Mouse (Mus musculus) left cerebral cortex, postnatal 10 days (tissue): ENCODE data around the gene Ap1ar. TPM values are rescaled to one million over a fixed set of nuclear protein-coding genes. Genes with fewer than 3 reads are reported as not detected.

Experiments used
- DNase-seq, 2 experiments: peaks; one replicate each; pipeline ENCODE4 v3.0.0; 2021 to 2022; ENCODE audit warnings: low spot score in 2 of 2, mixed read lengths in 1 of 2; ENCODE audit errors: extremely low spot score in 1 of 2
- intact Hi-C: fragments of 180-260 bp; cut with DNase I; formaldehyde crosslinking; loops from one replicate; pipeline ENCODE4 v1.15.1; 2025
- total RNA-seq, 2 experiments: library from RNA; stranded (reverse); gene quantifications; 2 replicates each; pipeline ENCODE4 v1.2.3; 2021

Ap1ar gene
- total RNA-seq, 2 experiments from 2014 or later: 70.6 to 76.0 TPM

DNA sequence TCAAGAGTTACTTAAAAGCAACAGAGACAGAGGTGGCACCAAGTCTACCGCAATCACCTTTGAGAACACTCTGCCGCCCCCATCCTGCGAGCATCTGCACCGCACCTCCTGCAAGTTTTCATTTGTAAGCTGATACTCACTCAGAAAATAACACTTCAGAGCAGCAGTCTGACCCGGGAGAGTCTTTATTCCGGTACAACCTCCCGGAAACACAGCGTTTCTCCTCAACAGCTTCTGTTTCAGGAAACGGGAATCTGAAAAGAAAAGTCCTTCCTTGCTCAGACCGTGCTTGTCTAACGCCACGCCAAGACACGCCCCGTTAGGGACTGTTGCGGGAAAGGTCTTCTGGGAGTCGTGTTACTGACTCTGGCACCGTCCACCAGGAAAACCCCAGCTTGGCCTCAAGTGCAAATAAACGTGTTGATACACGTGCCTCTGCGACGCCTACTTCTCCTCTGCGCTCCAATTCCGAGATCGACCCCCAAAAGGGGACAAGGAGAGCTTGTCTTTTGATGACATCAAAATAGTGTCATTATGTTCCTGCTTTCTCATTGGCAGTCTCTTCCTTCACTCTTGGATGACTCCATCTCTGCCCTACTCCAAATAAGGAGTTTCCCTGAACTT lies 57.2 kb downstream of the Ap1ar start, which contains the start of gene Alpk1:
TSS of gene Alpk1 (minus strand) at position 507 of the 624 bp plus-strand sequence.
- DNase-seq: peak in 1 of 2 experiments; percentile 73
- intact Hi-C loops: no loop called here

DNA sequence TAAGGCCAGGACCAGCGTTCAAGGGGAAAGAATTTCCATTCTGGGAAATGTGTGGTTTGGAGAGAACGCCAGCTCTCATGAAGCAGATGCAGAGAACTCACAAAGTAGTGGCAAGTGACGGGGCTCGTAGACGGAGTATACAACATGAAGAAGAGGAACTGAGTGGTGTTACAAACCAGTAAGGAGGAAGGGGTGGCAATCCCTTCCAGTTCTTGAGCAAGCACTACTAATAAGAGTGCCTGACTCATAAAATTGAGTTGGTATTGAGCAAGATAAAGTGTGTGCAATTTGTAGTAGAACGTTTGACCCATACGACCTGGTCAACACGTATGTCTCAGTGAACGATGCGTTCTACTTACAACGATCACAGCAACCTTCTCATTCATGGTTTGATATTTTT lies 68.2 kb downstream of the Ap1ar start:
- DNase-seq: no peak
- intact Hi-C loops: loop anchor here (10.0 kb wide), 1 partner anchor 176 kb away; no protein-coding TSS in a partner anchor

DNA sequence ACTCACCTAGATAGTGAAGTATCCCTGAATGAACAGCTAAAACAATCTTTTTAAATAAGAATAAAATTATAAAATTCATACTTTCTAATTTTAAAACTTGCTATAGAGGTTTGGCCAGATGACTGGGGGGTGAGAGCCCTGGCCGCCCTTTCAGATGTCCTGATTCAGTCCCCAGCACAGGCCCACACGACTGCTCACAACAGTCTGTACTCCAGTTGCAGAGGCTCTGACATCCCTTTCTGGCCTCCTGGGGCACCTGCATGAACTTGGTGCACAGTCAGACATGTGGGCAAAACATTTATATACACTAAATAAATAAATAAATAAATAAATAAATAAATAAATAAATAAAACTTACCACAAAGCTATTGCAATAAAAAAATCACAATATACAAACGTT lies 71.4 kb downstream of the Ap1ar start:
- DNase-seq: no peak
- intact Hi-C loops: loop anchor here (10.0 kb wide), 1 partner anchor 179 kb away; no protein-coding TSS in a partner anchor

DNA sequence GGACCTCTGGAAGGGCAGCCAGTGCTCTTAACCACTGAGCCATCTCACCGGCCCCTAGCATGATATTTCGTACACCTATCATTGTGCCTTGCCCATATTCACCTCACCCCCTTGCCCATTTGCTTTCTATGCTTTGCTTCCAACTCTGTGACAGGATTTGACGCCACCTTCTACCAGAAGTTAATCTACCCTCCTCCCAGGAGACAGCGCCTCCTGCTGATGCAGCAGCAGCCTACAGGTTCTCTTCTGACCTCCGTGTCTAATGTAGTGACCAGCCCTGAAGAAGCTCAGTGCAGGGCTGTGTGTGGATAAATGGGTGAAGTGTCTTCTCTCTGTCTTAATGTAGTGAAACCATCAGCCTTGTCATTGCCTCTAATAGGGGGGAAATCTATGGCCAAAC lies 72.8 kb downstream of the Ap1ar start:
- no peak for DNase-seq

DNA sequence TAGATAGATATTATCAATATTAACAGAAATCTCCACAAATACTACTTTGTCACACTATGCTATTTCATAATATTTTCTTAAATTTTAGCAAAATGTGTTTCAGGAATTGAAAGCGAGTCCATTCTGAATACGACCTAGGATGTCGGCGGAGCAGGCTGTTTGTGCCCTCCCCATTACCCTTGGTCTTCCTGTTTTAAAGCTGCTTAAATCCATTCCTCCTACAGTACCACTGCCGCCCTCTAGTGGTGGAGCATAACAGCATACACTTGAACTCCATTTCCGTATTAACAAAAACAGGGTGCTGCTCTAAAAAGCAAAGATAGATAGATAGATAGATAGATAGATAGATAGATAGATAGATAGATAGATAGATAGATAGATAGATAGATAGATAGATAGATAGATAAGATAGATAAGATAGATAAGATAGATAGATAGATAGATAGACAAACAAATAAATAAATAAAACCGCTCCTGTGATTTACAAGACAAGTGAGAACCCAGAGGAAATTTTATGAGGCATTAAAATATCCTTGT lies 74.2 kb downstream of the Ap1ar start:
- DNase-seq: peak; percentile 45 to 88
- intact Hi-C loops: loop anchor here (10.0 kb wide), 1 partner anchor 182 kb away; no protein-coding TSS in a partner anchor

More for the DNA sequence above, 72.8 kb downstream of the Ap1ar start:
- intact Hi-C loops: loop anchor here (10.0 kb wide), 1 partner anchor 180 kb away; no protein-coding TSS in a partner anchor

DNA sequence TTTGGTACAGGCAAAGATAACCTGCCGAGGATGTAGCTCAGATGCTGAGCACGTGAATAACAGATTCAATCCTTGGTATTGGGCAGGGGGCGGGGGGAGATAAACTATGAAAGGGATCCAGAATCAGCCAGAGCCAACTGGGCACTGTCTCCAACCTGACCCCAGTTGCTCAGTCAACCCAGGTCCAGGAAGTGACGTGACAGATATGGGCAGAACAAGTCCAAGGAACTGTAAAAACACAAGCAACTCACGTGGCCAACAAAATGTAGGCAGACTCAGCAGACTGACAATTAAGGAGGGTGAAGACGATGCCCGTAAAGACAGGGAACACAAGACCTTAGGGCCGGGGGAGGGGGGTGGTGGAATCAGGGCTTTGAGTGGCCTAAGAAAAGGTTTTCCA lies 74.9 kb downstream of the Ap1ar start:
- DNase-seq: no peak
- intact Hi-C loops: loop anchor here (10.0 kb wide), 1 partner anchor 182 kb away; no protein-coding TSS in a partner anchor

DNA sequence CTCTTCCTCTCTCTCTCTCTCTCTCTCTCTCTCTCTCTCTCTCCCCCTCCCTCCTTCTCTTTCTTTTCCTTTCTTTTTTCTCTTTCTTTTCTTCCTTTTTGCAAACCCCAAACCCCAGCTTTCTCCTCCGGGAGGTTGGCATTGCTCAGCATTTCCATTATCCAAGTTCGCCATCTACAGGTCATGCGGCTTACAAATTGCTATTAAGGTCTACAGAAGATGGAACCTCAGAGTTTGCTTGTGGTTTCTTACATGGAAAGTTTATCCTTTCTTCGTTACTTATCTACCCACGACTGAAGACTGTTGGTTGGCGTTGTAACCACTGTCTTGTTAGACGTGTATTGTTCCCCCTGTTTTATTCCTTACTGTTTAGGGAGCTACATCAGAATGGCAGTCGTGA lies 78.1 kb downstream of the Ap1ar start:
- peak; percentile 40 to 48 for DNase-seq
- intact Hi-C loops: loop anchor here (2.0 to 5.0 kb wide), 2 partner anchors 127 to 186 kb away; partner anchors contain the start of gene Neurog2

DNA sequence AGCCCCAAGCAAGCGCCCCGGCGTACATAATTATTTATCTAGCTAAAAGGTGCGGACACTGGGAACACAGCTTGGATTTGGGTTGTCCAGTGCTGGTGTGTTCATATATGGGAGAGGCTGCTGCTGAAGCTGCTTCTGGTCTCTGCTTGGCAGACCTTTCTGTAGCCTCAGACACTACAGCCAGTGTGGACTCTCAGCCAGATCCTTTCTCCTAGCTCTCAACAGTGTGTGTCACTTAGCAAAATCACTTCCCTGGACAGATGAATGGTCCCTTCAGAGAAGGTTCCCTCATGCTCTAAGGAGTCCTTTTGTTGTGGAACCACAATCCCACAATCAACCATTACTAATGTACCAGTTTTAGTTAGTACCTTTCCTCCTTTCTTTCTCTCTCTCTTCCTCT lies 78.5 kb downstream of the Ap1ar start:
- intact Hi-C loops: loop anchor here (2.0 to 5.0 kb wide), 2 partner anchors 127 to 186 kb away; partner anchors contain the start of gene Neurog2
- DNase-seq: no peak

DNA sequence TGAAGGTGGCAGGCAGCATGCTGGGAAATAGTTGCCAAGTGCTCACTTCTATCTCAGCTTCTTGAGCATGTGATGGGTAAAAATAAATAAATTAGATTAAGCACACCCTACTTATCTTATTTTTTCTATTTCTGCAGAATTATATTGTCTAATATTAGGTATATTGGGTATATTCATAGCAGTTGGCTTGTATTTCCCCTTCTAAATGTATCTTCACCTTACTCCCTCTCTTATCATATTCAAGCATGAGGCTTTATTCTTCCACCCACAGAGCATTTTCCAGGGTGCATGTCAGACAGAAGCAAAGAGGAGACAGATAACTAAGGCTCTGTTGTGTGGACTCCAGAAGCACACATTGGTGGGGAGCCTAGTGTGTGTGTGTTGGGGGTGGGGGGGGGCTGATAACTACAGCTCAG lies 79.4 kb downstream of the Ap1ar start:
- DNase-seq: no peak
- intact Hi-C loops: loop anchor here (2.0 to 5.0 kb wide), 2 partner anchors 126 to 185 kb away; partner anchors contain the start of gene Neurog2

Other genes starting within 250 kb of the Ap1ar start
- under 1 TPM in 1 of 2 experiments, not detected in 1; 0.16 TPM for gene Neurog2, start 204.4 kb downstream of the Ap1ar start, total RNA-seq
- 1 to 10 TPM; 3.9 to 5.9 TPM for gene Alpk1, start 57.0 kb downstream of the Ap1ar start, total RNA-seq
- 1 to 10 TPM; 2.8 to 3.0 TPM for gene Tifa, start 47.7 kb downstream of the Ap1ar start, total RNA-seq
- 1 to 10 TPM; 7.1 to 7.8 TPM for gene Fam241a, start 58.8 kb upstream of the Ap1ar start, total RNA-seq